In genomic region chr1:168582434-168582833, GRCm38 (mm10) we compare ENCODE assay signal across 30 mouse cellular contexts.
DNase-seq lines count a peak whose midpoint lies in the region; ATAC-seq and TF ChIP-seq lines count a peak whose summit lies in the region.
"Had no signal": no experiment of that assay in that cellular context is flagged by ENCODE, and none has a peak within 500 bp of the region (broad histone marks: within the 10 kb centered on the region; RNA-seq: fewer than 3 reads in every experiment).

No protein-coding gene starts in this region.

- peaks cover 17% of the 10 kb centered on the region; the same call in 1 of the 2 replicates for H3K27me3 ChIP-seq in heart, embryonic 11.5 days (ENCODE audit: control insufficient read depth, insufficient read depth, low read length)
- 0 out of 2 replicates have a peak, but pooled peaks cover 6% of the 10 kb centered on the region for H3K27me3 ChIP-seq in heart, embryonic 15.5 days
- H3K27me3 ChIP-seq in heart, adult 2 months (ENCODE audit: control insufficient read depth, insufficient read depth, low read length): no peaks in the 10 kb centered on the region
- no peaks in the 10 kb centered on the region for H3K27me3 ChIP-seq in neural tube, embryonic 15.5 days (replicated peaks)
- H3K27me3 ChIP-seq: CH12.LX; embryonic facial prominence, embryonic 13.5 days; embryonic facial prominence, embryonic 15.5 days; forebrain, embryonic 12.5 days; Patski had no signal

- 21% methylated on average over 5 of the region's 5 CpGs for WGBS in heart, embryonic 11.5 days (ENCODE audit: insufficient replicate concordance)
- 25% methylated on average over 5 of the region's 5 CpGs for WGBS in heart, embryonic 15.5 days
- WGBS in heart, adult 2 months: 43% methylated on average over 5 of the region's 5 CpGs
- WGBS in neural tube, embryonic 15.5 days: 83% methylated on average over 5 of the region's 5 CpGs

- no peak overlapping the region for H3K4me3 ChIP-seq in heart, embryonic 11.5 days (ENCODE audit: low read depth, low read length)
- no peak overlapping the region for H3K4me3 ChIP-seq in heart, embryonic 15.5 days
- H3K4me3 ChIP-seq in heart, adult 2 months: no peak overlapping the region
- no peak overlapping the region for H3K4me3 ChIP-seq in neural tube, embryonic 15.5 days (replicated peaks)
- H3K4me3 ChIP-seq: embryonic facial prominence, embryonic 13.5 days; embryonic facial prominence, embryonic 15.5 days; erythroblast, embryonic 14.5 days; forebrain, embryonic 10.5 days; forebrain, embryonic 12.5 days had no signal

- H3K27ac ChIP-seq in heart, embryonic 11.5 days (ENCODE audit: low read depth, low read length): no peak overlapping the region
- no peak overlapping the region for H3K27ac ChIP-seq in heart, embryonic 15.5 days
- no peak overlapping the region for H3K27ac ChIP-seq in heart, adult 2 months
- no peak overlapping the region for H3K27ac ChIP-seq in neural tube, embryonic 15.5 days (replicated peaks)
- H3K27ac ChIP-seq: embryonic facial prominence, embryonic 13.5 days; embryonic facial prominence, embryonic 15.5 days; forebrain, embryonic 10.5 days; forebrain, embryonic 12.5 days had no signal

- no peaks in the 10 kb centered on the region for H3K79me2 ChIP-seq in heart, adult 2 months (replicated peaks; ENCODE audit: control insufficient read depth, insufficient read depth, low read length)

- H3K9ac ChIP-seq in heart, embryonic 11.5 days (ENCODE audit: low read depth, low read length): no peak overlapping the region
- no peak overlapping the region for H3K9ac ChIP-seq in heart, embryonic 15.5 days
- no peak overlapping the region for H3K9ac ChIP-seq in heart, adult 2 months (ENCODE audit: low read depth, low read length)
- H3K9ac ChIP-seq in neural tube, embryonic 15.5 days (replicated peaks): no peak overlapping the region
- H3K9ac ChIP-seq: embryonic facial prominence, embryonic 13.5 days; embryonic facial prominence, embryonic 15.5 days; forebrain, embryonic 12.5 days had no signal

- no peak for TF ChIP-seq EP300 in heart, adult 2 months (IDR thresholded peaks at IDR 0.05; ENCODE audit: insufficient read depth, low read depth, low read length)

- no peaks in the 10 kb centered on the region for H3K36me3 ChIP-seq in heart, embryonic 11.5 days (ENCODE audit: control insufficient read depth, insufficient read depth, low read length)
- H3K36me3 ChIP-seq in heart, embryonic 15.5 days: no peaks in the 10 kb centered on the region
- no peaks in the 10 kb centered on the region for H3K36me3 ChIP-seq in heart, adult 2 months (ENCODE audit: control insufficient read depth, insufficient read depth, low read length)
- no peaks in the 10 kb centered on the region for H3K36me3 ChIP-seq in neural tube, embryonic 15.5 days
- H3K36me3 ChIP-seq: embryonic facial prominence, embryonic 13.5 days; embryonic facial prominence, embryonic 15.5 days; forebrain, embryonic 10.5 days; forebrain, embryonic 12.5 days; G1E had no signal

- H3K9me3 ChIP-seq in heart, embryonic 11.5 days (replicated peaks; ENCODE audit: control insufficient read depth, low read length): no peaks in the 10 kb centered on the region; the same call in 1 of the 2 replicates
- no peaks in the 10 kb centered on the region for H3K9me3 ChIP-seq in heart, embryonic 15.5 days (replicated peaks)
- H3K9me3 ChIP-seq in neural tube, embryonic 15.5 days (replicated peaks): no peaks in the 10 kb centered on the region
- H3K9me3 ChIP-seq: embryonic facial prominence, embryonic 13.5 days; embryonic facial prominence, embryonic 15.5 days; forebrain, embryonic 10.5 days; forebrain, embryonic 12.5 days had no signal

- peaks cover 3% of the 10 kb centered on the region; the same call in 1 of the 2 replicates for H3K4me1 ChIP-seq in heart, embryonic 11.5 days (ENCODE audit: control insufficient read depth, insufficient read depth, low read length)
- H3K4me1 ChIP-seq in heart, embryonic 15.5 days (replicated peaks): peaks cover 5% of the 10 kb centered on the region; the same call in 1 of the 2 replicates
- no peaks in the 10 kb centered on the region for H3K4me1 ChIP-seq in heart, adult 2 months (ENCODE audit: control insufficient read depth, insufficient read depth, low read length)
- no peaks in the 10 kb centered on the region for H3K4me1 ChIP-seq in neural tube, embryonic 15.5 days
- H3K4me1 ChIP-seq: embryonic facial prominence, embryonic 13.5 days; embryonic facial prominence, embryonic 15.5 days; forebrain, embryonic 10.5 days; forebrain, embryonic 12.5 days had no signal

- no peak for TF ChIP-seq POLR2A in heart, adult 2 months (IDR thresholded peaks at IDR 0.05; ENCODE audit: insufficient read depth, low read depth, low read length)
- TF ChIP-seq POLR2A in brain, embryonic 14.5 days (IDR thresholded peaks at IDR 0.05; ENCODE audit: borderline replicate concordance, extremely low read depth, insufficient read depth, insufficient read length, poor library complexity, severe bottlenecking): no peak

- ATAC-seq in heart, embryonic 11.5 days (replicated peaks; ENCODE audit: insufficient number of reproducible peaks, low FRiP score, low TSS enrichment): peak; percentile 52
- ATAC-seq in heart, embryonic 15.5 days (replicated peaks; ENCODE audit: insufficient number of reproducible peaks, insufficient read depth, low FRiP score, low read depth): 0 out of 2 replicates have a peak, but pooled peaks have one; percentile 35
- no peak for ATAC-seq in neural tube, embryonic 15.5 days (ENCODE audit: low FRiP score)
- ATAC-seq: activated CD4-positive, CD25-positive, alpha-beta regulatory T cell, adult 4 months; CD4-positive, CD25-positive, alpha-beta regulatory T cell, adult 4 months; forebrain, embryonic 14.5 days; forebrain, embryonic 16.5 days; Patski had no signal

- no peak for TF ChIP-seq CTCF in heart, adult 2 months (IDR thresholded peaks at IDR 0.05)
- no peak for TF ChIP-seq CTCF in brain, embryonic 14.5 days (IDR thresholded peaks at IDR 0.05; ENCODE audit: borderline replicate concordance, extremely low read depth, insufficient read depth, insufficient read length)

- no peak overlapping the region for H3K4me2 ChIP-seq in heart, embryonic 11.5 days
- no peak overlapping the region for H3K4me2 ChIP-seq in heart, embryonic 15.5 days
- H3K4me2 ChIP-seq in neural tube, embryonic 15.5 days: no peak overlapping the region
- H3K4me2 ChIP-seq: embryonic facial prominence, embryonic 13.5 days; embryonic facial prominence, embryonic 15.5 days; forebrain, embryonic 12.5 days had no signal

- intact Hi-C loops in heart, postnatal 10 days (cut with DNase I): no loop called here
- intact Hi-C loops in heart, adult 2 months (cut with DNase I): no loop called here

- peak; percentile 9 for DNase-seq in embryo, embryonic 10 days (ENCODE audit: low spot score)
- no peak for DNase-seq in embryo, embryonic 11 days
- DNase-seq in heart, postnatal 10 days: no peak
- DNase-seq in heart, adult 2 months: no peak
- DNase-seq in brain, embryonic 14.5 days (ENCODE audit: low read depth): peak; percentile 9
- DNase-seq: adrenal gland, adult 8-10 months; adrenal gland, postnatal 14 days; adrenal gland, postnatal 36 days; B cell, adult 2 months; cerebellum, adult 11 months; cerebellum, adult 18-20 months; cerebellum, adult 8-10 months; cerebellum, adult 9-11 months; cerebellum, postnatal 14 days; cerebellum, postnatal 36 days had no signal

Comparison
In these comparisons a context has a peak if more than half of its experiments do, and no peak if none do; other contexts are left out.
1. DNase-seq: peak in embryo, embryonic 10 days (single experiment) and brain, embryonic 14.5 days (single experiment); none in embryo, embryonic 11 days (single experiment), heart, postnatal 10 days (0 of 2) and heart, adult 2 months (0 of 2).